Mouse (Mus musculus) cerebellum, postnatal 14 days (tissue): ENCODE measurements at regions not wholly inside any gene's neighbourhood (a gene's known extent, or its start where the extent isn't known, plus 50 kb on each side); places are given as distances from the start of the nearest gene placed in this dataset.

Source experiments
- DNase-seq, 2 experiments: peaks; one replicate each; pipeline ENCODE4 v3.0.0; 2021; ENCODE audit warnings: mixed read lengths in 2 of 2

DNA sequence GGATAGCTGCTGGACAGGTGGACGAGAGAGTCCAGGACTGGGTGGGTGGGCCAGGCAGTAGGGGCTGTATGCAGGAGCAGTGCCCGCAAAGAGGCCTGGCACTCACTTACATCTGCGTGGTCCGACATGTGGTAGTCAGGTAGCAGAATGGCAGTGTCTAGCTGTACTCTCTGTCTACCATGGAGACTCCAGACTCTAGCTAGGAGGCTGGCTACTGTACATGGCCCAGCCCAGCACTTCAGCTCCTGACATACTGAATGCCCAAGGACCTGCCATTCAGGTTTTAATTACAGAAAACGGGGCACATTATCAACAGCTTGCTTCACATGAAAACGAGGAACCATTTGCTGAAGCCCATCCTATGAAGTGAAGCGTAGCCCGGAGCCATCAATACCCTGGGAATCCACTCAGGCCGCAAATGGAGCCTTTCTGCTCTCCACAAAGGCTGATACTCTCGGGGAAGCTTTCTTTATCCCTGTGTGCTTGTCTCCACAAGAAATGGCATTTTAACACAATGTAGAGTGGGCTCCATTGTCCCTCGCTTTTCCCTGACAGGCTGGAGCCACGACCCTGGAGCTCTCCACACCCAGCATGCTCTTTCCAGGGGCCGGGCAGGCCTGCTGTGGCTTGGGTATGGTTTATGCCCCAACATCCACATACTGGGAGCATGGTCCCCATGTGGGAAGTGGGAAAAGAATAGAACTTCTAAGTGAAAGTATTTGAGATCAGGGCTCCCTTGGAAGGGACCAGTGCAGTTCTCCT lies 110.6 kb upstream of the A530016L24Rik start:
- no peak for DNase-seq

GRCm38 (mm10) chr12:112387836-112388235 lies 101.4 kb upstream of the A530016L24Rik start:
- no peak for DNase-seq

DNA sequence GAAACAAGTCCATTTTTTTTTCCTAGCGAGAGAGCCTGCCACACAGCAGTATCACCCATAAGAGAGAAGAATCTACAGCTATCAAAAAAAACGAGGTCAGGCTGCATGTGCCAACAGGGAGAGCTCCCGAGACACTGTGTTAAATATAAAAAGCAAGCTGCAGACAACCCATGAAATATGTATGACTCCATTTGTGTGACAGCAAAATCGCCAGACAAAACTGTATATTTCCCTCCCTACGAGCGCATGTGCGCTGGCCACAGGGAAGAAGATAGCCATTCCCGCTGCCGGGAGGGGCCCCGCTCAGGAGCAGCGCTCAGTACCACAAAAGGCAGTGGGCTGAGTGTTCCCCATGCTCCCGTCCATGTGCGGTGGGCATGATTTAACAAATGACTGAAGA lies 93.3 kb upstream of the A530016L24Rik start:
- no peak for DNase-seq

DNA sequence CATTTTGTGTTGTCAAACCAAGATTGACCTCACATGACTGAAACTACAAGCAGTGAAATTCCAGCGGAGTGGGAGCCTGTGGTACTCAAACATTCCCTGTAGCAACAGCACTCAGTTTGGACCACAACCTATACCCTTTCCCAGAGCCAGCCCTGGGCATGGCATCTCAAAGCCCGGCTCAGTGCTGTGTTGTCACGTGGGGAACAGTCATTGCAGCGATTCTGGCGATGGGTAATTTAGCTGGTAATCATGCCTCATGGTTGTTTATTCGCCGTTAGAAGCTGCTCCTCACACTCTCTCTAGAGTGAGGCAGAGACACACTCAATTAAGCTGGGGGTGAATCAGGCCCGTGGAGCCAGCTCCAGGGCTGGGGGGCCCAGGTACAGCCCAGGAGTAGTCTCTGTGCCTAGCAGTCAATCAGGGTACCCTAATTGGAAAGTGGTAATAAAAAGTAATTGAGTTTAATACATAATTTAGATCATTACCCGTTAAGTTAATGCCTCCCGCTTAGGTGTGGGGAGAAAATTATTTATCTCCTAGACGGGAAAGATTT lies 85.5 kb upstream of the A530016L24Rik start:
- no peak for DNase-seq

- DNase-seq = no peak
Measured at GRCm38 (mm10) chr12:112404338-112404737, 84.9 kb upstream of the A530016L24Rik start.

DNA sequence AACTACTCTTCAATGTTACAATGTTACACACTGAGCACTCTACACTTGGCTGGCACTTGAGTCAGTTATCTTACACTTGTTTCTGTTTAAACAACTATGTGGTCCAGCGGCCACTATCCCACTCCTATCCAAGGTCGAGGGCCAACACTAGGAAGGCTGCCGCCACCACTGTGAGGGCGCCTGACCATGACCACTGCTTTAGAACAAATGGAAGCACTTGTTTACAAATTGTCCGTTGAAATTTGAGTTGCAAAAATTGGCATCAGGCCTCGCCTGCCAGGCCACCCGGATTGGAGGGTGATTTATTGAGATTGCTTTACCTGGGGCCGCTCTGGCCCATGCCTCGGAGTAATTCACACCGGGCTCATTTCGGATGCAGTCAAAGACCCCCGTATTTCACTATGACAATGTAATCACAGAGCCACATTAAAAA lies 83.5 kb upstream of the A530016L24Rik start:
- no peak for DNase-seq

- peak in 1 of 2 experiments; percentile 26 for DNase-seq
Measured at GRCm38 (mm10) chr12:112411612-112412350, 77.5 kb upstream of the A530016L24Rik start.

DNA sequence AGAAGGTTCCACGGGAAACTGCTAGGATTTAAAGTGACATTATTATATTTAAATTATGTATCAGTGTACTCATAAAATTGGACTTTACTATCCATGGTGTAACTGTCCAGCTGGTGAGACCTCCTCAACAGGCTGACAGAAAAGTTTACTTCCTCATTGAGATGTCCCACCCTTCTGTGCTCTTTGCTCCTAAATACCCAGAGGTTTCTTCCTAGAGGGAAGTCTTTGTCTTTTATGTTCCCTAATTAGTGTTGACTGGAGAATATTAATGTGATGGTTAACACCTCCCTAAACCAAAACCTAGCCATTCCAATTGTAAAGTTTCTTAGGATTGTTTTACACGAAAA lies 76.9 kb upstream of the A530016L24Rik start:
- no peak for DNase-seq

- no peak for DNase-seq
Measured at GRCm38 (mm10) chr12:112415926-112416473, 73.2 kb upstream of the A530016L24Rik start.

DNA sequence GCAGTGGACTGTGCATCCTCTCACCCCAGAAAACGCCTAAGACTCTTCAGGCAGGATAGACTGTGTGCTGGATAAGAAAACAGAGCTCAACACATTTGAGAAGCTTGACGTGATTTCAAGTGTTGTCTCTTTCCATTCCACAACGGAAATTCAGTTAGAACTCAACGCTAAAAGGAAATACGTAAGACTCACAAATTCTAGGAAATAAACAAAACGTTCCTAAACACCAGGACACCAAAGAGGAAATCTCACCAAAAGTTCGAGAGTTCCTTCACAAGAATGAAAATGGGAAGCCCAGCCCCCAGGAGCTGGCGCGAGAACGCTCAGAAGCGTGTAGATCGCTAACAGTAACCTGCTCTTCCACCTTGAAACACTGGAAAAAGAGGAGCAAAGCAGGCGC lies 72.7 kb upstream of the A530016L24Rik start:
- no peak for DNase-seq

GRCm38 (mm10) chr12:112418636-112419035 lies 70.6 kb upstream of the A530016L24Rik start:
- no peak for DNase-seq

DNA sequence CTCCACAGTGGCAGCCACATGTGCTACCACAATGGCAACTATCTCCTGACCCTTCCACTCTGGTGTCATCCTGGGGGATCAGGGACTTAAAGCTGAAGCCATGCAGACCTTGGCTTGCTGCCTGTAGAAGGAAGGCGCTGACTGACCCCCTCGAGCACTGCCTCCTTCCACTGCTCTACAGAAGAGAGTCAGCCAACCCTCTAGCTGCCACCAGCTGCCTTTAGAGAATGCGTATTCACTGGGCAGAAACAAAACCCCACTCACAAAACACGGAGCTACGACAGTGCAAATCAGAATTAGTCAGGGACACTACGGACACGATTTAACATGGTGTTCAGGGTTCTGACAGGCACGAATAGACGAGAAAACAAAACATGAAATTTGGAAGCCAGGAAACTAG lies 67.1 kb upstream of the A530016L24Rik start:
- DNase-seq = no peak

DNA sequence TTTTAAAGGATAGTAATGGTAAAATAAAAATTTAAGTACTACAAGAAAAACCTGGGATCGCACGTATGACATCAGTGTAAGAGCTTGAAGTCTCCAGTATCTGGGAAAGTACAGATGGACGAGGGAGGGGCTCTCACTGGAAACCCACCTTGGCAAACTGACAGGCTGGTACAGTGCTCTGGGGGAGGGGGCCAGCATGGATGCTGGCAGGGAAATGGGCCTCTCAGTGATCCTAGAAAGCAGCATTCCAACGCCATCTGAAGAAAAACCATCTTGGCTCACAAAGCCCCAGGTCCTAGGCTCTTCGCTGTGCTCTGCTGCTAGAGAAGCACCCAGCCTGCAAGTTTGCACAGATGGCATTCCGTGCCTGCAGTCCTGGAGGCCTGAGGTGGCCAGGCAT lies 65.1 kb upstream of the A530016L24Rik start:
- DNase-seq = peak in 1 of 2 experiments; percentile 37

- no peak for DNase-seq
Measured at GRCm38 (mm10) chr12:112426681-112427080, 62.6 kb upstream of the A530016L24Rik start.

DNA sequence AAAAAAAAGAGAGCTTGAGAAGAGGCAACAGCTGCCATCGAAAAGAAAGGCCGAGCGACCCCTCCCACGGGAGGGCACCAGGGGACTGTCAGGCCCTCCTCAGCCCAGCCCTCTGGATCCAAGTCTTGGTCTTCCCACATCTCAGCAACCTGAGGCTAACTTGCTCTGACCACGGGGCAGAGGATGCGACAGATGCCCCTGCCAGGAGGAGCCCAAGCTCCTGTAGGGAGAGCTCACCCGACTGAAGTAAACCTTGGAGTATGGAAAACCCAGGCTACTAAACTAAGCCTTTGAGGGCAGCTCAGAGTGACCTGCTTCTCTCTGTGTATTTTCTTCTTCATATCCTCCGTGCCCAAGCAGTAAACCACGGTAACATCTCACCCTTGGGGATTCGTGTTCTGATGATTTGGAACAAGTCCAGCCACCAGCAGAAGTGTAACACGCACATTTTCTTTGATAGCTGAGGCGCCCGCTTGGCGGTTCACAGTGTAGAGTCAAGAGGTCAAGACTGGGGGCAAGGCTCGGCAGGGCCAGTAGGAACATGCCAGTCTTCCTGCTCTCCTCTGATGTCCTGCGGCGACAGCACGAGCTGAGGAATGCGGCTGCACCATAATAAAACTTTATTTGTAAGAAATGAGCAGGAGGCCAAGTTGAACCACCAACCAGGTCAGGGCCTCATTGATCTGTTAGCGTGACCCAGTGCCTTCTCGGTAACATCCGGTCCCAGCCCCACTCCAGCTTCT lies 59.0 kb upstream of the A530016L24Rik start:
- peak in 1 of 2 experiments; percentile 55 for DNase-seq

DNA sequence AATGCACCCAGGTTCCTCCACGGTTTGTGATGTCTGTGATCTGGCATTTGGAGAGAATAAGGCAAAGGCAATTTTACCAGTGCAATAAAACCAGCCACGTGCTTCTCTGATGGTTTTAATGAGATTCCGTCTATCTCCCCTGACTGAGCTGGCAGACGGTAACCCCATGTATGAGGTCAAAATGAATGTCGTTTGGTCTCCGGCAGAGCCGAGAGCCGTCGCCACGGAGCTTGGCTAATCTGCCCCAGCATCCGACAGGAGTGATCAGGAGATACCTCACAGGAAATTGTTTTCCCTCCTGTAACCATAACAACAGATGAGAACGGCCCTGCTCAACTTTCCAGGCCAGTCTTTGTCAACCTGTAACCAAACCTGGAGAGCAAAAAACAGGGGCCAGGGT lies 55.9 kb upstream of the A530016L24Rik start:
- peak in 1 of 2 experiments; percentile 30 for DNase-seq

DNA sequence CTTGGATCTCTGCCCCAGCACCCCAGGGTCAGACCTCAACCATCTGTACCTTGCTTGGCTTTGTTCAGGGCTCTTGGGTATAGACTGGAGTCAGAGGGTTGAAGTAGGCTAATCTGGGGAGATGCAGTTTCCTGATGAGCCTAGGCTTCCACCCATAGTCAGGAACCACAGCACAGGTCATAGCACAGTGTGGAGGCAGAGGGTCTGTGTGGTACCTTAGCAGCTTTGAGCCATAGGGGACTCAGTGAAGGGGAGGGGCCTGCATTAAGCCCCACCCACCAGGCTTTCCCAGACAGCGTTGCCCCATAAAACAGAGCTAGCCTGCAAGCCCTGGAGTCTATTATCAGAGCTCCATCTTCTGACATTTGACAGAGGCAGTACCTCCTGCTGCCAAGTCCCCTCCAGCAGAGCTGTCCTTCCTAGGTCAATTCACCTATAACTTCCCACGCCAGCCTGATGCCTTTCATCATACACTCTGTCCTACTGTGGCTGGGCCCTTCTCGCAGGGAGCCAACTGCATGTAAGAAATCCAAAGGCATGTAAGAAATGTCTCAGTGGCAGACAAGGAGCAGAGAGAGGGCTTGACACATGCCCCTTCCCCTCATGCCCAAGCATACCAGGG lies 54.5 kb upstream of the A530016L24Rik start:
- peak in 1 of 2 experiments; percentile 41 for DNase-seq

DNA sequence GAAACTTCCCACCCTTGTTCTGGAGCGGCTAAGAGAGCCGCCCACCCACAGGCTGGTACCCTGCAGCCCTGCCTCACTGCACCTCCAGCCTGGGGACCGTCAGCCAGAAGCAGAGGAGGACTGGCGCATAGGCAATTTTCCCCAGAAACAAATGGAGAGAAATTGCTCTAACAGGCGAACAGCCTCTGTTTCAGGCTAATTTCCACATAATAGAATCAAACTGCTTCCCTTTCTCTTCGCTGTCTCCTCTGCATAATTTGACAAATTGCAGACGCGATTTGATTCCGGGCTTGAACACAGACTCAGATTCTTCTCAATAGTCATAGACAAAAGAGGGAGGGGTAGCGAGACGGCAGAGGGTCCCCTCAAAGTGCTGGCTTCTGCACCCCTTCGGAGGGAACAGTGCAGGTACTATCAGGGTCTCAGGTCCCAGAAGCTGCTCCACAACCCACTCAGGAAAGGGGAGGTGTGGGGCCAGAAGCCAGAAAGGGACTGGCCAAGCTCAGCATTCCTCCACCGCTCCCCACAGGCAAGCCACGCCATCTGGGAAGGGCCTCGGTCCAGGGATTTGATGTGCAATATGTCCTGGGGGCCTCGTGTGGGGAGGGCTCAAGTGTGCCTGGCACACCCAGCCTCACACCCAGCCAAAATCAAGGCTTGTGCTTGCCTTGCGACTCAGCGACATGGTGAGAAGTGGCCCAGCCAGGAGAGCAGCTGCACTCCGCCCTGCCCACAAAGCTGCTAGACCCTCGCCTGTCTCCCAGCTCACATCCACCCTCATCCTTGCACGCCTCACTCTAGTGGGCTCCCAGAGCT lies 53.7 kb upstream of the A530016L24Rik start:
- DNase-seq = peak; percentile 87 to 91

- DNase-seq = peak; percentile 71 to 72
Measured at GRCm38 (mm10) chr12:112437046-112437445, 52.2 kb upstream of the A530016L24Rik start.

DNA sequence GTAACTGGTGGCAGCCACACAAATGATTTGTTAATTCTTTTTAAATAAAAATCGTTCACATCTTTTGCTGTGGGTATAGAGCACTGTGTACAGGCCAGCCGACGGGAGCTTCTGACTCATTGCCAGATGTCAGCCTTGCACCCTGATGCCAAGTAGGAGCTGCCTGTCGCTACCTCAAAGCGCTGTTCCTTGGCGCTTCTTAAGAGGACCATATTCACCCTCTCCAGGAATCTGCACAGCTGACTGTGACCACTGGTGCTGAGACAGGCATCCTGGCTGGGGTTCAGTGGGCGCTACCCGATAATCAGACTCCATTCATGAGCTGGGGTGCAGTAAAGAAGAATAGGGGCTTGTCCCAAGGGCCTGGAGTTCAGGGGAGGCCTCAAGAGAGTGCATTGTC lies 51.0 kb upstream of the A530016L24Rik start:
- DNase-seq = peak in 1 of 2 experiments; percentile 26
